Mouse (Mus musculus): Measurements from ENCODE around the gene Rplp0.
"Not testable (repeated sequence)": the region's sequence is repeated elsewhere in the genome, so short reads cannot be mapped to it uniquely, and the experiment has no call there.

DNA sequence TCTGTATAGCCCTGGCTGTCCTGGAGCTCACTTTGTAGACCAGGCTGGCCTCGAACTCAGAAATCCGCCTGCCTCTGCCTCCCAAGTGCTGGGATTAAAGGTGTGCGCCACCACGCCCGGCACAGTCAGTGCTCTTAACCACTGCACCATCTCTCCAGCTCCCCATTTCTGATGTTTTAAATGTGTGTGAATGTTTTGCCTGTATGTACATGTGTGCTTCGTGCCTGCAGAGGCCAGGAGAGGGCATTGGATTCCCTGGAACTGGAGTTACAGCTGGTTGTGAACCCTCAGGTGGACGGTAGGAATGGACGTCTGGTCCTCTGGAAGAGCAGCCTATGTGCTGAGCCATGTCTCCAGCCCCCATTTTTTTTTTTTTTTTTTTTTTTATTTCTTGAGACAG, 41.1 kb upstream of the Rplp0 start:
- TF ChIP-seq CTCF (IDR thresholded peaks at IDR 0.05; ENCODE audit: borderline replicate concordance, insufficient read depth, low read depth, low read length); POLR2A (IDR thresholded peaks at IDR 0.05; ENCODE audit: borderline replicate concordance, insufficient read depth, low read length): not testable (repeated sequence)
